Mouse (Mus musculus) myocyte (in vitro differentiated cells): ENCODE measurements at regions not wholly inside any gene's neighbourhood (a gene's known extent, or its start where the extent isn't known, plus 50 kb on each side); places are given as distances from the start of the nearest gene placed in this dataset.

Experiments used
- CEBPB ChIP-seq: IDR thresholded peaks from 2 replicates; pipeline ENCODE4 v1.6.1; 2011; ENCODE audit warnings: mild to moderate bottlenecking, moderate library complexity; ENCODE audit not compliant: poor library complexity, insufficient read depth, severe bottlenecking
- MYOD1 ChIP-seq, 3 experiments: IDR thresholded peaks; one replicate each; pipeline ENCODE4 v1.6.1; 2011; ENCODE audit warnings: control low read depth in 2 of 3, low read depth in 2 of 3, mild to moderate bottlenecking in 2 of 3, moderate library complexity in 1 of 3; ENCODE audit not compliant: insufficient read length in 2 of 3, control insufficient read depth in 1 of 3
- POLR2A ChIP-seq: IDR thresholded peaks from one replicate; pipeline ENCODE4 v1.6.1; 2011; ENCODE audit warnings: low read depth, mild to moderate bottlenecking, control low read depth, moderate library complexity; ENCODE audit not compliant: insufficient read length
- POLR2AphosphoS2 ChIP-seq: IDR thresholded peaks from one replicate; pipeline ENCODE4 v1.6.1; 2011; ENCODE audit warnings: low read depth, control low read depth; ENCODE audit not compliant: insufficient read length
- TCF12 ChIP-seq: IDR thresholded peaks from one replicate; pipeline ENCODE4 v1.6.1; 2011; ENCODE audit warnings: mild to moderate bottlenecking, control low read depth; ENCODE audit not compliant: poor library complexity, insufficient read depth, severe bottlenecking
- USF1 ChIP-seq: IDR thresholded peaks from one replicate; pipeline ENCODE4 v1.6.1; 2011; ENCODE audit warnings: low read depth, mild to moderate bottlenecking, control low read depth, moderate library complexity

- TF ChIP-seq POLR2A (no peak), TCF12 (no peak), MYOD1 (IDR thresholded peaks at IDR 0.05; ENCODE audit: control insufficient read depth in 1 of 3, insufficient read length in 2 of 3, low read depth in 2 of 3) (no peak), POLR2AphosphoS2 (no peak), USF1 (no peak), CEBPB (no peak)
Measured at GRCm38 (mm10) chr10:119122347-119122746, 117.5 kb downstream of the Cand1 start.
